Mouse (Mus musculus): Measurements from ENCODE around the gene Rpusd4.

GRCm38 (mm10) chr9:35313601-35314000 is 45.9 kb downstream of the Rpusd4 start:
- TF ChIP-seq POLR2A (IDR thresholded peaks at IDR 0.05; ENCODE audit: borderline replicate concordance, extremely low read depth, low read depth, low read length) (no peak), CTCF (IDR thresholded peaks at IDR 0.05; ENCODE audit: insufficient read depth, low read length) (no peak)
